Mouse (Mus musculus) ES-Bruce4 (cell line): ENCODE measurements around the gene Ccndbp1.

Experiments used
- CTCF ChIP-seq: IDR thresholded peaks from one replicate; pipeline ENCODE4 v1.8.1; 2011; ENCODE audit warnings: low read depth, low read length
- EP300 ChIP-seq: IDR thresholded peaks from 2 replicates; pipeline ENCODE4 v1.6.1; 2011; ENCODE audit warnings: low read depth, low read length; ENCODE audit not compliant: insufficient read depth
- POLR2A ChIP-seq: IDR thresholded peaks from one replicate; pipeline ENCODE4 v1.8.1; 2011; ENCODE audit warnings: low read length; ENCODE audit not compliant: insufficient read depth

DNA sequence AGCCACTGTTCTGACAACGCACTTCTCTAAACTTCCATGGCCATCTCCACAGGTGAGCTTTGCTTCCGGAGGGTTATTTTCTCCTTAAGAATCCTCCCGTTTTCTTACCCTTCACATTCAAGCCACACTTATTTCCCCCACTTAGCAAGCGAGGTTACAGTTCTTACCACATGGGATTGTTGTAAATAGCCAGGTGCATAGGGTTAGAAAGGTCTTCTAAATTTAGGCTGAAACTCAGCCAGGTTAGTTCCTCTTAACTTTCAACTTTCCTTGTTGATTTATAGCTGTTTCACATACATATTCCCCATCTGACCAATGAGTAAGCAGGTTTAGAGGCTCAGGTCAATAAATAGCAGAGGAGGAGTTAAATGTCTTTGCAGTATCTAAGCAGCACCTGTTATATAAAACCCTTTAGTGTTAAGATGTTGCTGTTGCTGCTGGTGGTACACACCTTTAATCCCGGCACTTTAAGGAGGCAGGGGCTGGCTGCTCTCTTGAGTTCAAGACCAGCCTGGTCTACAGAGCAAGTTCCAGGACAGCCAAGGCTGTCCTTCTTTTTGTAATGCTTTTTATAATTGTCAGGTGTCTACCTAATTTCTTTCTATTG is 971 bp downstream of the Ccndbp1 start:
- TF ChIP-seq CTCF (no peak), POLR2A (no peak), EP300 (no peak)
